Mouse (Mus musculus): ENCODE data around the gene Tubb2a. TPM values are rescaled to one million over a fixed set of nuclear protein-coding genes. Genes with fewer than 3 reads are reported as not detected.
A peak's percentile ranks its signal among the peaks of the same experiment; 100 is the strongest.

The Tubb2a gene
- total and polyA plus RNA-seq, 3 experiments = 4.4 to 63.8 (median 16.7) TPM

DNA sequence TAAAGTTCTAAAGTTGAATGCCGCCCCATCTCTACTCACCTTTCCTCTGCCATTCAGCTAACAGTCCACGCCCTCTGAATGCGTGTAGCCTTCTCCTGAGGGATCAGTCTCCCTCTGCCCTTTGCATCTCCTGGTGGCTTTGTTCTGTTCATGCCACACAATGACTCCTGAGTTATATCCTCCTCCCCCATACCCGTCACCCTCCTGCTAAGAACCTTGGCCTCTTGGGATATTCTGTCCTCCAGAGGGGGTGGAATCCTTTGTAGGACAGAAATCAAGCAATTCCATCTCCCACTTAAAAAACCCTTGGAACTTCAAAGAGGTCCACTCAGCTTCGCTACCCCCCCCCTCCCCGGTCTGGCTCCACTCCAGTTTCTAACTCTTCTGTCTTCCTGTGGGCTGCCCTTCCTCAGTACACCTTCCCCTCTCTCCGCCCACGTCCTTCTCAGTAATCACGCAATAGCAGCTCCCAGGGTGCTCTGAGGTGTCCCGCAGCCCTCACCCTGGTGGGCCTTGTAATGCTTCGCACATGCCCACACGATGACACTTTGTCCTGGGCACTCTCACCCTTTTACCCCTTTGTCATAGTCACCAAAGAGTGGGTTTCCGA lies 24.0 kb downstream of the Tubb2a start:
- Histone ChIP-seq H3K4me3 (ENCODE audit: low read depth, low read length) (no peak overlapping the region), H3K36me3 (replicated peaks) (peaks cover 42% of the 10 kb centered on the region), H3K9me3 (replicated peaks) (0 out of 2 replicates have a peak, but pooled peaks cover 2% of the 10 kb centered on the region), H3K27me3 (ENCODE audit: insufficient read depth, low read length) (no peaks in the 10 kb centered on the region), H3K4me1 (ENCODE audit: insufficient read depth, low read depth, low read length) (peaks cover 9% of the 10 kb centered on the region)
- ATAC-seq (ENCODE audit: extremely low read depth, insufficient number of reproducible peaks, low FRiP score, poor library complexity, severe bottlenecking) = no peak
- TF ChIP-seq POLR2AphosphoS5 (IDR thresholded peaks at IDR 0.05; ENCODE audit: insufficient replicate concordance, low read depth, low read length) (no peak), GATA2 (IDR thresholded peaks at IDR 0.05; ENCODE audit: borderline replicate concordance, low read depth, low read length) (no peak), TAL1 (conservative IDR thresholded peaks at IDR 0.05; ENCODE audit: low read depth, low read length) (no peak), CTCF (IDR thresholded peaks at IDR 0.05; ENCODE audit: low read depth, low read length) (no peak), GATA1 (IDR thresholded peaks at IDR 0.05; ENCODE audit: borderline replicate concordance, low read length) (no peak)
- no peak for DNase-seq (ENCODE audit: low spot score)

DNA sequence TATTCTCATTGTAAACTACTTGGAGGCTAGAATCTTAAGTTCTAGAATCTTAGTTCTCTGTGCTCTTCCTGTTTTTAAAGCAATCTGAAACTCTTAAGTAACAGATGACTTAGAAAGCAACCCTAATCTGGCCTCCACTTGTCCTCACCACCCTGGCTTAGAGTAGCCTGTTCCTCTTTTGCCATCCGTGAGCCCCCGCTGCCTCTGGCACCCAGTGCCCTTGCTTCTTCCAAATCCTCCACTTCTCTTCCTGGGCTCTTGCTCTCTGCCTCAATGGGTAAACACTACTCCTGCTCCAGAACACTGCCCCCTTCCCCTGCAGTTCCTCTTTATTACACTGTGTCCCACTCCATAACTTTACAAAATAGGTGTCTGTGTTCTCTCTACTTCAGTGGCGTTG lies 26.1 kb downstream of the Tubb2a start:
- DNase-seq (ENCODE audit: low spot score) (no peak), ATAC-seq (ENCODE audit: extremely low read depth, insufficient number of reproducible peaks, low FRiP score, poor library complexity, severe bottlenecking) (no peak)
- Histone ChIP-seq H3K4me1 (ENCODE audit: insufficient read depth, low read depth, low read length) (peaks cover 9% of the 10 kb centered on the region), H3K27me3 (ENCODE audit: insufficient read depth, low read length) (no peaks in the 10 kb centered on the region), H3K36me3 (replicated peaks) (peaks cover 56% of the 10 kb centered on the region), H3K9me3 (replicated peaks) (0 out of 2 replicates have a peak, but pooled peaks cover 2% of the 10 kb centered on the region), H3K4me3 (ENCODE audit: low read depth, low read length) (no peak overlapping the region)
- TF ChIP-seq GATA1 (IDR thresholded peaks at IDR 0.05; ENCODE audit: borderline replicate concordance, low read length) (no peak), POLR2AphosphoS5 (IDR thresholded peaks at IDR 0.05; ENCODE audit: insufficient replicate concordance, low read depth, low read length) (no peak), CTCF (IDR thresholded peaks at IDR 0.05; ENCODE audit: low read depth, low read length) (no peak), GATA2 (IDR thresholded peaks at IDR 0.05; ENCODE audit: borderline replicate concordance, low read depth, low read length) (no peak), TAL1 (conservative IDR thresholded peaks at IDR 0.05; ENCODE audit: low read depth, low read length) (no peak)

DNA sequence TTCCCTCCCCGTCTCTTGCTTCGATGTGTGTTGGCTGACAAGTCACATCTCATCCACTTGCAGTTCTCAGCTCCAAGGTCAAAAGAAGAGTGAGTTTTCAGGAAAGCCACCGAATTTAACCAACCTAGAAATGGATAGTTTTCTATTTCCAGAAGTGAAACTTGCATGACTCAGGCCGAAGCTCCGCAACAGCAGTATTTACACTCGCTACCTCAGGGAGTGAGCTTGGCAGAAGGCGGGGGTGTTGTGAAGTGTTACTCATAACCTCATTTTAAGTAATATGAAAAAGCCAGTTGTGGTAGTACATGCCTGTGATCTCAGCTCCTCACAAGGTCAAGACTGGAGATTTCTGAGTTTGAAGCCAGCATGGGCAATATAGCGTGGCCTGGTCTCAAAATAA lies 27.3 kb downstream of the Tubb2a start:
- no peaks in the 10 kb centered on the region for H3K9me3 ChIP-seq (replicated peaks)
- DNase-seq (ENCODE audit: low spot score) (no peak), ATAC-seq (ENCODE audit: extremely low read depth, insufficient number of reproducible peaks, low FRiP score, poor library complexity, severe bottlenecking) (no peak)
- peaks cover 9% of the 10 kb centered on the region for H3K4me1 ChIP-seq (ENCODE audit: insufficient read depth, low read depth, low read length)
- no peak overlapping the region for H3K4me3 ChIP-seq (ENCODE audit: low read depth, low read length)
- peaks cover 54% of the 10 kb centered on the region for H3K36me3 ChIP-seq (replicated peaks)
- H3K27me3 ChIP-seq (ENCODE audit: insufficient read depth, low read length) = no peaks in the 10 kb centered on the region
- TF ChIP-seq GATA2 (IDR thresholded peaks at IDR 0.05; ENCODE audit: borderline replicate concordance, low read depth, low read length) (no peak), POLR2AphosphoS5 (IDR thresholded peaks at IDR 0.05; ENCODE audit: insufficient replicate concordance, low read depth, low read length) (no peak), GATA1 (IDR thresholded peaks at IDR 0.05; ENCODE audit: borderline replicate concordance, low read length) (no peak), TAL1 (conservative IDR thresholded peaks at IDR 0.05; ENCODE audit: low read depth, low read length) (no peak), CTCF (IDR thresholded peaks at IDR 0.05; ENCODE audit: low read depth, low read length) (no peak)

DNA sequence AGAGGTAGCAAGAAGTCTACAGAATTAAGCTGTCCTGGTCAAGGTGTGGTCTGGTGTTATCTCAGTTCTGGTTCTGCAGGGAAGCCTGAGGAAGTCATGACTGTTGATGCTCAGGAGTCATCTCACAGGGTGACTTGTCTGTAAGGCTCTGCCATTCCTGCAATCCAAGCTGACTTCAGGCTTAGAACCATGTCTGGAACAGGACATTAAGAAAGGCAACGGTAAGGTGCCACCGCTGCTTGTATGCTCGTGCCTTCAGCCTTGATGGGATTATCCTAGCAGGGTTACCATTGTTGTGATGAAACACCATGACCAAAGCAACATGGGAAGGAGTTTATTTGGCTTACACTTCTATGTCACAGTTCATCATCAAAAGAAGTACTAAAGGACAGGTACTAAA lies 30.3 kb downstream of the Tubb2a start:
- ATAC-seq (ENCODE audit: extremely low read depth, insufficient number of reproducible peaks, low FRiP score, poor library complexity, severe bottlenecking) = no peak
- TF ChIP-seq GATA2 (IDR thresholded peaks at IDR 0.05; ENCODE audit: borderline replicate concordance, low read depth, low read length) = no peak
- no peak for TF ChIP-seq POLR2AphosphoS5 (IDR thresholded peaks at IDR 0.05; ENCODE audit: insufficient replicate concordance, low read depth, low read length)
- no peak for TF ChIP-seq TAL1 (conservative IDR thresholded peaks at IDR 0.05; ENCODE audit: low read depth, low read length)
- TF ChIP-seq GATA1 (IDR thresholded peaks at IDR 0.05; ENCODE audit: borderline replicate concordance, low read length) = no peak
- no peak for TF ChIP-seq CTCF (IDR thresholded peaks at IDR 0.05; ENCODE audit: low read depth, low read length)
- H3K27me3 ChIP-seq (ENCODE audit: insufficient read depth, low read length) = no peaks in the 10 kb centered on the region
- H3K9me3 ChIP-seq (replicated peaks) = no peaks in the 10 kb centered on the region
- H3K4me3 ChIP-seq (ENCODE audit: low read depth, low read length) = no peak overlapping the region
- peaks cover 40% of the 10 kb centered on the region for H3K36me3 ChIP-seq (replicated peaks)
- no peak for DNase-seq (ENCODE audit: low spot score)
- H3K4me1 ChIP-seq (ENCODE audit: insufficient read depth, low read depth, low read length) = peaks cover 3% of the 10 kb centered on the region; the same call in 1 of the 2 replicates

DNA sequence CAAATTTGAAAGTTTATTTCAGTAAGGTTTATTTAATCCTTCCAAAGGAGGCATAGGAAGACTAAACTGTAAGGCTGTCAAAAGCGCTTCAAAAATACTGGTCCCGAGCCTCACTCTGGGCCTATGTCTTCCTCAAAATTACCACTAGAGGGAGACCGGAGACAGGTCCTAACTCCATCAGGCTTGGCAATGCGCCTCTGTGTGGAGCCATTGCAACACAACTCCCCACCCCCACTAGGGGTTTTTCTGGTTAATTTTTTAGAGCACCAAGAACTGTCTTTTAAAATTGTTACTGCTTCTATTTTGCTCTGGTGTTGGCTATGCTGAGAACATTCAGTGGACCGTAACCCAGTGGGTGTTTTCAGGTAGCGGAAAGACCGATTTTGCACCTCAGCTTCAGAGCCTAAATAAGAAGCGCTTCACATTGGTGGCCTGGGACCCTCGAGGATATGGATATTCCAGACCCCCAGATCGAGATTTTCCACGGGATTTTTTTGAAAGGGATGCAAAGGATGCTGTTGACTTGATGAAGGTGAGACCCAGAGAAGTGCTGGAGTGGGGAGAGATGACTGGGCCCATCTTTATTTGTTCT lies 31.3 kb downstream of the Tubb2a start:
- H3K4me1 ChIP-seq (ENCODE audit: insufficient read depth, low read depth, low read length) = no peaks in the 10 kb centered on the region
- H3K36me3 ChIP-seq (replicated peaks) = peaks cover 41% of the 10 kb centered on the region
- DNase-seq (ENCODE audit: low spot score) = peak; percentile 63
- no peaks in the 10 kb centered on the region for H3K27me3 ChIP-seq (ENCODE audit: insufficient read depth, low read length)
- H3K4me3 ChIP-seq (ENCODE audit: low read depth, low read length) = no peak overlapping the region
- ATAC-seq (ENCODE audit: extremely low read depth, insufficient number of reproducible peaks, low FRiP score, poor library complexity, severe bottlenecking) = peak; percentile 60; the same call in 1 of the 2 replicates
- no peak for TF ChIP-seq POLR2AphosphoS5 (IDR thresholded peaks at IDR 0.05; ENCODE audit: insufficient replicate concordance, low read depth, low read length)
- no peak for TF ChIP-seq TAL1 (conservative IDR thresholded peaks at IDR 0.05; ENCODE audit: low read depth, low read length)
- no peak for TF ChIP-seq GATA2 (IDR thresholded peaks at IDR 0.05; ENCODE audit: borderline replicate concordance, low read depth, low read length)
- peak; percentile 80 for TF ChIP-seq CTCF (IDR thresholded peaks at IDR 0.05; ENCODE audit: low read depth, low read length)
- no peak for TF ChIP-seq GATA1 (IDR thresholded peaks at IDR 0.05; ENCODE audit: borderline replicate concordance, low read length)
- no peaks in the 10 kb centered on the region for H3K9me3 ChIP-seq (replicated peaks)

DNA sequence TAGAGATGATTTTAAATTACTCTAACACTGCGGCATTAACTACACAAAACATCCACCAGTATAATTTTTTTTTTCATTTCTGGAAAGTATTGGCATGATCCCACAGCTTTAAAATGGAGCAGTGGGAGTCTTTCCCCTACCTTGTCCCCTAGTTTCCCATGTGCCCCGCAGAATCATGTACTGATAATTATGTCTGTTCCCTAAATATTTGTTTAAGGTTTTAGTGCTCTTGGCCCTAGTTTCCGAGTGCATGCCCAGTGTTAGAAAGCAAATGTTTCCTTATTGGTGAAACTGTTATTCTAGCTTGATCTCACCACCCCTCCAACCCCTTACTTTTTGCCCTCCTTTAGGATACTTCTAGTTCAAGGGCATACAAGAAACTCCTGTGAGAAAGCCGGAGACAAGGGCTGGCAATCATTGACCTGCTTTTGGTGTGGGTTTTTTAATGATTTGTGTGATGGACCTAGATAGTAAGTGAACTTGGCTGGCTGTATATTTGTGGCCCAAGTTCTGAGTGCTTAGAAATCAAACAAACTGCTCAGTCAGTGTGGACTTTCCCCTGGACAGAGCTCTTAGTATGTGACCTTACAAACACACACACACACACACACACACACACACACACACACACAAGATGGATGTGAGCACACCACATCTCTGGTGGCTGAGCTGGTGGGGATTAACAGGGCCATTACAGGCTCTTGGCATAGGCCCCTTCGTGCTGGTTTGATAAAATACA lies 32.1 kb downstream of the Tubb2a start:
- Histone ChIP-seq H3K4me1 (ENCODE audit: insufficient read depth, low read depth, low read length) (no peaks in the 10 kb centered on the region), H3K36me3 (replicated peaks) (peaks cover 38% of the 10 kb centered on the region), H3K9me3 (replicated peaks) (no peaks in the 10 kb centered on the region), H3K4me3 (ENCODE audit: low read depth, low read length) (no peak overlapping the region), H3K27me3 (ENCODE audit: insufficient read depth, low read length) (no peaks in the 10 kb centered on the region)
- DNase-seq (ENCODE audit: low spot score) (no peak), ATAC-seq (ENCODE audit: extremely low read depth, insufficient number of reproducible peaks, low FRiP score, poor library complexity, severe bottlenecking) (no peak)
- TF ChIP-seq CTCF (IDR thresholded peaks at IDR 0.05; ENCODE audit: low read depth, low read length) (no peak), GATA1 (IDR thresholded peaks at IDR 0.05; ENCODE audit: borderline replicate concordance, low read length) (no peak), TAL1 (conservative IDR thresholded peaks at IDR 0.05; ENCODE audit: low read depth, low read length) (no peak), POLR2AphosphoS5 (IDR thresholded peaks at IDR 0.05; ENCODE audit: insufficient replicate concordance, low read depth, low read length) (no peak), GATA2 (IDR thresholded peaks at IDR 0.05; ENCODE audit: borderline replicate concordance, low read depth, low read length) (no peak)
